Mouse (Mus musculus) brown adipose tissue, adult 24 weeks (tissue): Measurements from ENCODE around the gene Birc2. TPM values are rescaled to one million over a fixed set of nuclear protein-coding genes. Genes with fewer than 3 reads are reported as not detected.

ENCODE experiments used
- polyA plus RNA-seq: library from polyadenylated mRNA; stranded (reverse); fragments of >200 nt; gene quantifications from 2 replicates; pipeline ENCODE4 v1.2.4, GENCODE M21; 2012; ENCODE audit not compliant: missing spikeins, insufficient read depth, insufficient read length

Birc2 gene
- polyA plus RNA-seq, 1 experiment = 10.1 TPM

Other genes starting within 250 kb of the Birc2 start
- gene Mmp20, start 208.8 kb downstream of the Birc2 start, polyA plus RNA-seq = not detected in 2 replicates
- not detected in 2 replicates for gene Mmp7, start 145.0 kb downstream of the Birc2 start, polyA plus RNA-seq
- gene Tmem123, start 73.0 kb downstream of the Birc2 start, polyA plus RNA-seq = 48.1 and 61.0 TPM in 2 replicates
- gene Birc3, start 36.1 kb upstream of the Birc2 start, polyA plus RNA-seq = 12.6 and 14.9 TPM in 2 replicates
- 25.6 and 60.3 TPM in 2 replicates for gene Yap1, start 167.5 kb upstream of the Birc2 start, polyA plus RNA-seq
- gene Cfap300, start 205.8 kb upstream of the Birc2 start, polyA plus RNA-seq = 1.9 and 2.1 TPM in 2 replicates